Mouse (Mus musculus) inflammation-experienced regulatory T-cells, adult 16 weeks (primary cell): Measurements from ENCODE around the gene Rnf17. TPM values are rescaled to one million over a fixed set of nuclear protein-coding genes. Genes with fewer than 3 reads are reported as not detected.

Source experiments
- polyA plus RNA-seq: library from polyadenylated mRNA; unstranded; fragments of 100-300 nt; shearing (Covaris generic); gene quantifications from one replicate; pipeline ENCODE4 v1.2.1, GENCODE M21; 2017

Gene Rnf17
- polyA plus RNA-seq: 1.5 TPM

DNA sequence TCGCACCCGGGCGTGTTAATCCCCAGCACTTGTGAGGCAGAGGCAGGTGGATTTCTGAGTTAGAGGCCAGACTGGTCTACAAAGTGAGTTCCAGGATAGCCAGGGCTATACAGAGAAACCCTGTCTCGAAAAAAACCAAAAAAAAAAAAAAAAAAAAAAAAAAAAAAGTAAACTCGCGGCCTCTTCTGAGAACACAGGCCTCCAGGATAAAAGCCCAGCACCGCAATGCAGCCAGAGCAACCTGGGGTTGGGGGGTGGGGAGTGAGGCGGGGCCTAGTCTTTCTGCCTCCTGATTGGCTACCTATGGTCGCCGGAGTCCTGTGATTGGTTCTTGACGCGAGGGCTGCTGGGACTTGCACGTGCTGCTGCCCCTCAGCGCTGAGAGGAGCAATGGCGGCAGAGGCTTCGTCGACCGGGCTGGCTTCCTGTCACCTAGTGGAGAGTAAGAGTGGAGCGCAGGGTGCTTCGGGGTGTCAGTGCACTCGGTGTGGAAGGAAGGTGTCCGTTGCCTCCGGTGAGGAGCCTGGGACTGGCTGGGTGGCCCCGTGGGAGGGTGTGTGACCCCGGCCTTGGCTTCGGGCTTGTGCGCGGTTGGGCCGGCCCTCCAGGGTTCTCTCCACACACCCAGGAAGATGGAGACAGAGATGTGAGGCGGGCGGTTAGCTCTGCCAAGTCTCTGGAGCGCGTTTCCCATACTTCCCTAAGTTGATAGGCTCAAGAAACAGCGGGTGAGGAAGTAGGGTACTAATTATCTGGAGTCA lies at the start of gene Rnf17:
Gene Rnf17 (plus strand): TSS at position 271 of the 761 bp plus-strand sequence.

DNA sequence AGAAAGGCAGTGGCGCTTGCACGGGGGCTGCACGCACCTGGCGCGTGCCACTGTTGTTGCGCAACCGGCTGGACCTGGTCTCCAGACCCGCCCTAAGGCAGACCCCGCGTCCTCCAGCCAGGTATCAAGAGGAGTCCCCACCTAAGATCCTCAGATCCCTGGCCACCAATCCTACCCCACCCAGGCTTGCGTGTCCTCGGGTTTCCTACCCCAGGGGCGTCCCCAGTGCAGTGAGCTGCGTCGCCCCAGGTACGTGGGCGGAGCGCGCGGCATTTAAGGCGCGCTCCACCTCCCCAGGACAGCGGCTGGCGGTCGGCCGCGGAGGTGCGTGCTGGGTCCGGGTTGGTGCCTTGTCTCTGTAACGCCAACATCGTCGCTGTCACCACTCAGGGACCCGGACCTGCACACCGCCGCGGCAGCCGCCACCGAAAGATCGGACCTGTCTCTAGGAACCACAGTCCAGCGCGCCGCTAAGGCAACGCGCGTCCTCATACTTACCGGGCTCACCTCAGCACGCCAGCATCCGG lies 37.6 kb upstream of the Rnf17 start, which contains the start of gene Atp12a:
Gene Atp12a (plus strand): TSS at position 358 of the 527 bp plus-strand sequence.

Other genes with a start within 250 kb of the Rnf17 start
- gene Gzmg, start 243.0 kb upstream of the Rnf17 start, polyA plus RNA-seq: not detected
- not detected for gene Gzmn, start 228.0 kb upstream of the Rnf17 start, polyA plus RNA-seq
- not detected for gene Gzmf, start 191.2 kb upstream of the Rnf17 start, polyA plus RNA-seq
- 3.2 TPM for gene Gzmc, start 167.9 kb upstream of the Rnf17 start, polyA plus RNA-seq
- 14.5 TPM for gene Gzmb, start 140.3 kb upstream of the Rnf17 start, polyA plus RNA-seq
- gene Atp12a, start 37.5 kb upstream of the Rnf17 start, polyA plus RNA-seq: not detected
- 12.5 TPM for gene Cenpj, start 172.8 kb downstream of the Rnf17 start, polyA plus RNA-seq
- 18.7 TPM for gene Parp4, start 173.0 kb downstream of the Rnf17 start, polyA plus RNA-seq